Mouse (Mus musculus) hindbrain, embryonic 11.5 days (tissue): ENCODE results near the gene Krtap5-5. TPM values are rescaled to one million over a fixed set of nuclear protein-coding genes. Genes with fewer than 3 reads are reported as not detected.
"Not testable (repeated sequence)": the region's sequence is repeated elsewhere in the genome, so short reads cannot be mapped to it uniquely, and the experiment has no call there.

Experiments used
- ATAC-seq: fragments of 200-750 bp; cut with Nextera tagmentation; 2 replicates; pipeline ENCODE4 v1.8.0; 2017; ENCODE audit warnings: mild to moderate bottlenecking, moderate TSS enrichment, moderate library complexity; ENCODE audit not compliant: low FRiP score
- DNase-seq: peaks from one replicate; pipeline ENCODE4 v3.0.0-alpha.2; 2015; ENCODE audit warnings: low spot score
- H3K27ac ChIP-seq: fragments of 300-500 bp; sonication (generic); 2 replicates; pipeline ENCODE4 v1.5.1; 2014; ENCODE audit warnings: mild to moderate bottlenecking, low read depth, low read length
- H3K27me3 ChIP-seq: fragments of 300-500 bp; sonication (generic); 2 replicates; pipeline ENCODE4 v1.6.1; 2014; ENCODE audit warnings: mild to moderate bottlenecking, low read length, moderate library complexity, mixed read lengths; ENCODE audit not compliant: control insufficient read depth, insufficient read depth
- H3K36me3 ChIP-seq: fragments of 300-500 bp; sonication (generic); 2 replicates; pipeline ENCODE4 v1.6.1; 2014; ENCODE audit warnings: mild to moderate bottlenecking, low read length, moderate library complexity, mixed read lengths; ENCODE audit not compliant: control insufficient read depth, insufficient read depth
- H3K4me1 ChIP-seq: fragments of 300-500 bp; sonication (generic); replicated peaks from 2 replicates; pipeline ENCODE4 v1.6.1; 2014; ENCODE audit warnings: low read length, mixed read lengths; ENCODE audit not compliant: control insufficient read depth, insufficient read depth
- H3K4me2 ChIP-seq: fragments of 300-500 bp; sonication (generic); replicated peaks from 2 replicates; pipeline ENCODE4 v1.6.1; 2014; ENCODE audit warnings: mild to moderate bottlenecking, low read depth, low read length
- H3K4me3 ChIP-seq: fragments of 300-500 bp; sonication (generic); 2 replicates; pipeline ENCODE4 v1.5.1; 2014; ENCODE audit warnings: low read depth, low read length
- H3K9ac ChIP-seq: fragments of 300-500 bp; sonication (generic); 2 replicates; pipeline ENCODE4 v1.6.1; 2014; ENCODE audit warnings: low read depth, low read length
- H3K9me3 ChIP-seq: fragments of 300-500 bp; sonication (generic); 2 replicates; pipeline ENCODE4 v1.6.1; 2016; ENCODE audit warnings: low read length; ENCODE audit not compliant: control insufficient read depth
- WGBS: fragments of 180-500 bp; shearing (Covaris S2); extraction: QIAGEN DNeasy Blood & Tissue Kit; methylation state at CpG from one replicate; pipeline ENCODE4 v1.1.7; 2014; 5-methylcytosine and 5-hydroxymethylcytosine counted together
- polyA plus RNA-seq: library from polyadenylated mRNA; unstranded; fragments of >200 nt; fragmentation: Nextera tagmentation; extraction: Ambion mirVana; gene quantifications from 2 replicates; pipeline ENCODE4 v1.2.1, GENCODE M21; 2014

Gene Krtap5-5
- polyA plus RNA-seq, 1 experiment from 2014 or later, result not detected

DNA sequence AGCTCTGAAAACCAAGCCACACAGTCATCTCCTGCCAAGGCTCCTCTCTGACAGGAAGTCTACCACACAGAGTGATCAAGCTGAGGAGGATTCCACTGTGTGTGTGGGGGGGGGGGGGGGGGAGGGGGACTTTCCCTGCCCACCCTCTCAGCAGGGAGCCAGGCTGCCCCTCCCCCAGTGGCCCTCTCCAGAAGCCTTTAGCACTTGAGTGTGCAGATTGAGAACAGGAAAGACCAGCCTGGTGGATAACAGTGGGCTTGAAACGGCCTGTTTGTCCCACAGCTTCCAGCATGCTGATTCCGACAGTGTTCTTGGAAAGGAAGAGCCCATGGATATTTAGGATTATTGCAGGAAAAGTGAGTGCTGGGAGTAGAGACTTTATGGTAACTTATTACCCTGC is 5.3 kb downstream of the Krtap5-5 start:
- no peaks in the 10 kb centered on the region for H3K9me3 ChIP-seq
- H3K36me3 ChIP-seq, result no peaks in the 10 kb centered on the region
- H3K27me3 ChIP-seq, result no peaks in the 10 kb centered on the region
- DNase-seq (no peak), ATAC-seq (no peak)
- no peak overlapping the region for H3K9ac ChIP-seq
- no peak overlapping the region for H3K4me2 ChIP-seq
- H3K4me3 ChIP-seq, result no peak overlapping the region
- H3K4me1 ChIP-seq, result no peaks in the 10 kb centered on the region
- 54% methylated on average over 2 of the region's 2 CpGs for WGBS
- H3K27ac ChIP-seq, result no peak overlapping the region

- not testable (repeated sequence) for H3K27ac ChIP-seq, H3K4me2 ChIP-seq, H3K36me3 ChIP-seq, H3K4me1 ChIP-seq, H3K9me3 ChIP-seq, H3K4me3 ChIP-seq, H3K9ac ChIP-seq, DNase-seq, H3K27me3 ChIP-seq, ATAC-seq
- WGBS, result 77% methylated on average over 1 of the region's 1 CpGs
Observed at GRCm38 (mm10) chr7:142212136-142212535, 17.6 kb downstream of the Krtap5-5 start.

- Histone ChIP-seq H3K9ac (no peak within 1 kb of the TSS), H3K4me3 (no peak within 1 kb of the TSS), H3K4me1 (no peaks in the 10 kb centered on the region), H3K36me3 (no peaks in the 10 kb centered on the region), H3K9me3 (no peaks in the 10 kb centered on the region), H3K27me3 (no peaks in the 10 kb centered on the region), H3K4me2 (no peak within 1 kb of the TSS), H3K27ac (no peak within 1 kb of the TSS)
- ATAC-seq (no peak), DNase-seq (no peak)
- WGBS, result 75% methylated on average over 1 of the region's 1 CpGs
Observed at GRCm38 (mm10) chr7:142211559-142211958, 18.2 kb downstream of the Krtap5-5 start, which contains the start of gene Gm7579. Gene Gm7579 (plus strand): TSS chr7:142211859.

GRCm38 (mm10) chr7:142206891-142207290 is 22.9 kb downstream of the Krtap5-5 start:
- H3K27ac ChIP-seq, ATAC-seq, H3K9ac ChIP-seq, H3K4me1 ChIP-seq, DNase-seq, H3K4me3 ChIP-seq, H3K36me3 ChIP-seq, H3K27me3 ChIP-seq, H3K9me3 ChIP-seq, H3K4me2 ChIP-seq: not testable (repeated sequence)
- WGBS, result 75% methylated on average over 5 of the region's 5 CpGs

DNA sequence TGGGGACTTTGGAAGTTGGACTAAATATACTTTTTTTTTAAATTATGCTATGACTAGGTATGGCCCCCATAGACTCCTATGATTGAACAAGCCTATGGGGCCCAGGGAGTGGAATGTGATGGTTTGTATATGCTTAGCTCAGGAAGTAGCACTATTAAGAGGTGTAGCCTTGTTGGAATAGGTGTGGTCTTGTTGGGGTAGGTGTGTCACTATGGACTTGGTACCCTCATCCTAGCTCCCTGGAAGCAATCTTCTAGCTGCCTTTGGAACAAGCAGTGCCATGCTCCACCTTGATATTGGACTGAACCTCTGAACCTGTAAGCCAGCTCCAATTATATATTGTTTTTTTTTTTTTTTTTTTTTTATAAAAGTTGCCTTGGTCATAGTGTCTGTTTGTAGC is 24.3 kb downstream of the Krtap5-5 start:
- Histone ChIP-seq H3K9ac (no peak overlapping the region), H3K27me3 (no peaks in the 10 kb centered on the region), H3K4me2 (no peak overlapping the region), H3K27ac (no peak overlapping the region), H3K36me3 (no peaks in the 10 kb centered on the region), H3K4me3 (no peak overlapping the region), H3K4me1 (no peaks in the 10 kb centered on the region), H3K9me3 (no peaks in the 10 kb centered on the region)
- ATAC-seq, result no peak
- no peak for DNase-seq

DNA sequence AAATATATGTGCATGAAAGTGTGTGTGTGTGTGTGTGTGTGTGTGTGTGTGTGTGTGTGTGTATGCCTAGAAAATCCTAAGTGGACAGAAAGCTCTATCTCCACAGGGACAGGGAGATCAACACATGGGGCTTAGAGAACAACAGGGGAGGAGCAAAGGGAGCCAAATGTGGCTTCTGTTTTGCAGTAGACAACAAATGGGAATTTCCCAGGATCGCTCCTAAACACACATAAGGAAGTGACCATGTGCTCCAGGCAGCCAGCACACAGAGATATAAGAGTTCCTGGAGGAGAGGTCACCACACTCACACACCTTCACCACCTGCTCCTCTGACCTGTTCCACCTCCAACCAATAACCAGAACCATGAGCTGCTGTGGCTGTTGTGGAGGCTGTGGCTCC is 28.7 kb downstream of the Krtap5-5 start, which contains the start of gene Krtap5-3:
TSS of gene Krtap5-3 (plus strand) at position 301 of the 400 bp plus-strand sequence.
- no peaks in the 10 kb centered on the region for H3K9me3 ChIP-seq
- ATAC-seq, result no peak
- no peaks in the 10 kb centered on the region; the same call in 1 of the 2 replicates for H3K27me3 ChIP-seq
- H3K4me1 ChIP-seq, result no peaks in the 10 kb centered on the region
- no peak within 1 kb of the TSS for H3K27ac ChIP-seq
- H3K36me3 ChIP-seq, result no peaks in the 10 kb centered on the region
- H3K9ac ChIP-seq, result no peak within 1 kb of the TSS
- H3K4me2 ChIP-seq, result no peak within 1 kb of the TSS
- DNase-seq, result no peak
- 69% methylated on average over 1 of the region's 1 CpGs for WGBS
- H3K4me3 ChIP-seq, result no peak within 1 kb of the TSS

DNA sequence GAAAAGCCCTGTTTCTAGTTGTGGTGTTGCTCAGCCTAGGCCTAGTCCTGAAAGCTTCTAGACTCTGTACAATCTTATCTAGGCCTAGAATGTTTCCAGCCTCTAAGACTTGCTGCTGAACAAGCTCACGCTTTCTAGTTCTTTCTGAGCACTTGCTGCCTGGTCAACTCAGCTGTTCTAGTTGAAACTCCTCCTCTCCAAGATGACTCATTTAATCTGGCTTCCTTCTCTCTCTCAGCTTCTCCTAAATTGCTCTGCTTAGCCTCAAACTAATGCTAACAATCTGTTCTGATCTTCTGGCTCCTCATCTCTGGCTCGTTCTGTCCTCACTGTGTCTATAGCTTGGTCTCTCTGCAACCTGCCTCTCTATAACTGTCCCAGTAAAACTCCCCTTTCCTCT is 31.0 kb downstream of the Krtap5-5 start:
- no peak for ATAC-seq
- 83% methylated on average over 2 of the region's 2 CpGs for WGBS
- H3K36me3 ChIP-seq, result no peaks in the 10 kb centered on the region
- H3K4me2 ChIP-seq, result no peak overlapping the region
- no peaks in the 10 kb centered on the region; the same call in 1 of the 2 replicates for H3K27me3 ChIP-seq
- H3K9ac ChIP-seq, result no peak overlapping the region
- DNase-seq, result no peak
- no peak overlapping the region for H3K27ac ChIP-seq
- H3K9me3 ChIP-seq, result no peaks in the 10 kb centered on the region
- H3K4me3 ChIP-seq, result no peak overlapping the region
- no peaks in the 10 kb centered on the region for H3K4me1 ChIP-seq

DNA sequence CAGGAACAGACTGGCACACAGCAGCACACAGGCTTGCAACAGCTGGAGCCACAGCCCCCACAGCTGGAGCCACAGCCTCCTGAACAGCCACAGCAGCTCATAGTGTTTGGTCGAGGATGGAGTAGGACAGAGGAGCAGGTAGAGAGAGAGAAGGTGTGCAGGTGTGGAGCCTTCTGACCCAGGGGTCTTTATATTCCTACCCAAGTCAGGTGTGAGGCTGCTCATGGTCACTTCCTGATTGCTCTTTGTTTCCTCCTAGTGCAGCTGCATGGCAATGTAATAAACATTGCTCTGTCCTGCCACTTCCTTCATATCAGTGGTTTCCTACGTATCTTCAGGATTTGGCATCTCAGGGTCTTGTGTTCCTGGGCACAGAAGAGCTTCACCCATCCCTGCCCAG is 39.5 kb downstream of the Krtap5-5 start, which contains the start of gene Gm10153:
TSS of gene Gm10153 (minus strand) at position 101 of the 400 bp plus-strand sequence.
- no peak within 1 kb of the TSS for H3K27ac ChIP-seq
- DNase-seq (no peak), ATAC-seq (no peak)

DNA sequence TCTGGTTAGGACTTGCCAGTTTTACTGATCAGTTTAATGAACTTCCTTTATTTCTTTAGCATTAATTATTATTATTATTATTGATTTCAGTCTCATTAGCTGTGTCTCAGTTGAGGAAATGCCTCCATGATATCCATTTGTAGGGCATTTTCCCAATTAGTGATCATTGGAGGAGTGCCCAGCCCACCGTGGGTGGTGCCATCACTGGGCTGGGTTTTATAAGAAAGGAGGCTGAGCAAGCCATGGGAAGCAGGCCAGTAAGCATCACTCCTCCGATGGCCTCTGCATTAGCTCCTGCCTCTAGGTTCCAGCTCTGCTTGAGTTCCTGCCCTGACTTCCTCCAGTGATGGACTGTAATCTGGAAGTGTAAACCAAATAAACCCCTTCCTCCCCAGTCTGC is 41.6 kb downstream of the Krtap5-5 start:
- H3K4me3 ChIP-seq, result no peak overlapping the region
- 80% methylated on average over 2 of the region's 2 CpGs for WGBS
- no peaks in the 10 kb centered on the region for H3K36me3 ChIP-seq
- no peak overlapping the region for H3K27ac ChIP-seq
- no peak for ATAC-seq
- H3K4me2 ChIP-seq, result no peak overlapping the region
- no peaks in the 10 kb centered on the region for H3K9me3 ChIP-seq
- DNase-seq, result no peak
- H3K9ac ChIP-seq, result no peak overlapping the region
- H3K4me1 ChIP-seq, result no peaks in the 10 kb centered on the region
- no peaks in the 10 kb centered on the region for H3K27me3 ChIP-seq

More for the DNA sequence above, 39.5 kb downstream of the Krtap5-5 start, which contains the start of gene Gm10153:
- Histone ChIP-seq H3K27me3 (no peaks in the 10 kb centered on the region), H3K4me1 (no peaks in the 10 kb centered on the region), H3K36me3 (no peaks in the 10 kb centered on the region), H3K4me2 (no peak within 1 kb of the TSS), H3K4me3 (no peak within 1 kb of the TSS), H3K9ac (no peak within 1 kb of the TSS), H3K9me3 (no peaks in the 10 kb centered on the region)
- WGBS, result 54% methylated on average over 2 of the region's 2 CpGs
